Comparison of ENCODE assay signal across 8 mouse cellular contexts in genomic region chr9:45300422-45301104, GRCm38 (mm10). TPM values are rescaled to one million over a fixed set of nuclear protein-coding genes. Genes with fewer than 3 reads are reported as not detected.
DNase-seq lines count a peak whose midpoint lies in the region; ATAC-seq and TF ChIP-seq lines count a peak whose summit lies in the region.

No protein-coding gene starts in this region.

- H3K9ac ChIP-seq in forebrain, embryonic 11.5 days (ENCODE audit: low read length), result peak overlapping the region; percentile 46
- H3K9ac ChIP-seq in heart, postnatal 0 days (replicated peaks; ENCODE audit: low read depth, low read length), result no peak overlapping the region
- H3K9ac ChIP-seq in liver, embryonic 16.5 days (ENCODE audit: low read depth, low read length), result no peak overlapping the region
- peak overlapping the region; percentile 59 for H3K9ac ChIP-seq in neural tube, embryonic 13.5 days

- no peak for TF ChIP-seq EP300 in heart, postnatal 0 days (IDR thresholded peaks at IDR 0.05; ENCODE audit: low read depth)

- peak overlapping the region; percentile 47; the same call in 1 of the 2 replicates for H3K4me2 ChIP-seq in forebrain, embryonic 11.5 days (ENCODE audit: low read depth, low read length, severe bottlenecking)
- peak overlapping the region; percentile 50 for H3K4me2 ChIP-seq in heart, postnatal 0 days (ENCODE audit: low read depth, low read length)
- peak overlapping the region; percentile 35; the same call in 1 of the 2 replicates for H3K4me2 ChIP-seq in liver, embryonic 16.5 days (ENCODE audit: low read depth, low read length)
- H3K4me2 ChIP-seq in neural tube, embryonic 13.5 days, result peak overlapping the region; percentile 52

- TF ChIP-seq POLR2A in testis, adult 2 months (IDR thresholded peaks at IDR 0.05; ENCODE audit: control insufficient read depth, low read depth, low read length), result peak; percentile 80; the same call in 1 of the 2 replicates

- peak overlapping the region; percentile 16 for H3K4me3 ChIP-seq in forebrain, embryonic 11.5 days (ENCODE audit: low read depth, low read length)
- H3K4me3 ChIP-seq in heart, postnatal 0 days (ENCODE audit: low read depth, low read length), result no peak overlapping the region
- no peak overlapping the region for H3K4me3 ChIP-seq in liver, embryonic 16.5 days (ENCODE audit: low read depth, low read length)
- H3K4me3 ChIP-seq in neural tube, embryonic 13.5 days, result peak overlapping the region; percentile 26
- H3K4me3 ChIP-seq in testis, adult 2 months (ENCODE audit: control insufficient read depth, low read depth, low read length), result peak overlapping the region; percentile 19

- no peaks in the 10 kb centered on the region for H3K9me3 ChIP-seq in forebrain, embryonic 11.5 days (ENCODE audit: control insufficient read depth, low read length)
- H3K9me3 ChIP-seq in heart, postnatal 0 days (replicated peaks; ENCODE audit: control insufficient read depth, low read length), result no peaks in the 10 kb centered on the region; the same call in 1 of the 2 replicates
- no peaks in the 10 kb centered on the region for H3K9me3 ChIP-seq in liver, embryonic 16.5 days (replicated peaks; ENCODE audit: control insufficient read depth, low read length)
- H3K9me3 ChIP-seq in neural tube, embryonic 13.5 days, result no peaks in the 10 kb centered on the region

- no peaks in the 10 kb centered on the region for H3K27me3 ChIP-seq in forebrain, embryonic 11.5 days (ENCODE audit: control insufficient read depth, insufficient read depth, low read length)
- no peaks in the 10 kb centered on the region for H3K27me3 ChIP-seq in heart, postnatal 0 days (ENCODE audit: control insufficient read depth, insufficient read depth, low read length)
- no peaks in the 10 kb centered on the region for H3K27me3 ChIP-seq in liver, embryonic 16.5 days (ENCODE audit: control insufficient read depth, insufficient read depth, low read depth, low read length)
- no peaks in the 10 kb centered on the region for H3K27me3 ChIP-seq in neural tube, embryonic 13.5 days
- no peaks in the 10 kb centered on the region for H3K27me3 ChIP-seq in testis, adult 2 months (ENCODE audit: control insufficient read depth, insufficient read depth, low read length)

- DNase-seq in CD8-positive naive resting alpha-beta T cell, adult 2 months (ENCODE audit: low read depth in 2 of 2, low spot score in 2 of 2), result peak; percentile 91 to 97
- DNase-seq in c-Kit-positive CD71-negative TER-119-negative erythroid progenitor cells, embryonic 14.5 days (ENCODE audit: low read depth), result peak; percentile 93
- peak; percentile 94 for DNase-seq in forebrain, embryonic 11.5 days (ENCODE audit: low spot score)
- DNase-seq in heart, postnatal 0 days (ENCODE audit: low spot score), result peak; percentile 90
- peak; percentile 95 to 96 for DNase-seq in kidney, postnatal 4 days

- TF ChIP-seq CTCF in heart, postnatal 0 days (IDR thresholded peaks at IDR 0.05; ENCODE audit: low read depth), result peak; percentile 85
- TF ChIP-seq CTCF in testis, adult 2 months (IDR thresholded peaks at IDR 0.05; ENCODE audit: control insufficient read depth, insufficient read depth, insufficient replicate concordance, low read depth, low read length), result peak; percentile 90

- H3K27ac ChIP-seq in forebrain, embryonic 11.5 days (ENCODE audit: low read depth, low read length), result no peak overlapping the region
- H3K27ac ChIP-seq in heart, postnatal 0 days (ENCODE audit: low read depth), result no peak overlapping the region
- H3K27ac ChIP-seq in liver, embryonic 16.5 days (ENCODE audit: low read length), result no peak overlapping the region
- H3K27ac ChIP-seq in neural tube, embryonic 13.5 days (replicated peaks), result peak overlapping the region; percentile 55
- H3K27ac ChIP-seq in testis, adult 2 months (ENCODE audit: control insufficient read depth, insufficient read depth, low read depth, low read length), result peak overlapping the region; percentile 8; the same call in 1 of the 2 replicates

- 20% methylated on average over 20 of the region's 20 CpGs for WGBS in forebrain, embryonic 11.5 days
- WGBS in heart, postnatal 0 days, result 11% methylated on average over 20 of the region's 20 CpGs
- WGBS in liver, embryonic 16.5 days (ENCODE audit: insufficient replicate concordance), result 6% methylated on average over 20 of the region's 20 CpGs
- WGBS in neural tube, embryonic 13.5 days, result 20% methylated on average over 20 of the region's 20 CpGs

- H3K36me3 ChIP-seq in forebrain, embryonic 11.5 days (ENCODE audit: control insufficient read depth, insufficient read depth, low read length), result no peaks in the 10 kb centered on the region
- H3K36me3 ChIP-seq in heart, postnatal 0 days (replicated peaks; ENCODE audit: control insufficient read depth, insufficient read depth, low read length), result no peaks in the 10 kb centered on the region
- no peaks in the 10 kb centered on the region for H3K36me3 ChIP-seq in liver, embryonic 16.5 days (ENCODE audit: control insufficient read depth, insufficient read depth)
- no peaks in the 10 kb centered on the region for H3K36me3 ChIP-seq in neural tube, embryonic 13.5 days
- no peaks in the 10 kb centered on the region for H3K36me3 ChIP-seq in testis, adult 2 months (ENCODE audit: control insufficient read depth, insufficient read depth, low read length)

- no peaks in the 10 kb centered on the region for H3K4me1 ChIP-seq in forebrain, embryonic 11.5 days (replicated peaks; ENCODE audit: control insufficient read depth, insufficient read depth, low read length)
- no peaks in the 10 kb centered on the region for H3K4me1 ChIP-seq in heart, postnatal 0 days (ENCODE audit: control insufficient read depth, insufficient read depth)
- 0 out of 2 replicates have a peak, but pooled peaks cover 4% of the 10 kb centered on the region for H3K4me1 ChIP-seq in liver, embryonic 16.5 days (ENCODE audit: control insufficient read depth, low read depth, low read length)
- peaks cover 7% of the 10 kb centered on the region for H3K4me1 ChIP-seq in neural tube, embryonic 13.5 days (replicated peaks)
- peaks cover 12% of the 10 kb centered on the region for H3K4me1 ChIP-seq in testis, adult 2 months (ENCODE audit: control insufficient read depth, insufficient read depth, low read length)

- ATAC-seq in forebrain, embryonic 11.5 days (replicated peaks; ENCODE audit: low FRiP score), result peak; percentile 76; the same call in 1 of the 2 replicates
- ATAC-seq in heart, postnatal 0 days (ENCODE audit: insufficient read depth, low read depth), result peak; percentile 86
- ATAC-seq in liver, embryonic 16.5 days (ENCODE audit: low read depth), result peak; percentile 66
- ATAC-seq in neural tube, embryonic 13.5 days (ENCODE audit: low read depth), result peak; percentile 94

RNA-seq across cellular contexts. Expression of gene Tmprss13, which starts 18.3 kb away (rescaled TPM):
- 0.08 and 0.11 TPM in 2 replicates for polyA plus RNA-seq in forebrain, embryonic 11.5 days (2014; fragmentation: Nextera tagmentation; extraction: Ambion mirVana)
- 0.15 TPM in 1 of 2 replicates, not detected in the other for total RNA-seq in heart, postnatal 0 days (2014; rRNA removed; ENCODE audit: low replicate concordance)
- 0.16 and 0.23 TPM in 2 replicates for polyA plus RNA-seq in heart, postnatal 0 days (2015; fragmentation: Nextera tagmentation; extraction: Ambion mirVana)
- not detected in 2 replicates for polyA plus RNA-seq in liver, embryonic 16.5 days (2015; fragmentation: Nextera tagmentation; extraction: Ambion mirVana)
- not detected in 2 replicates for polyA plus RNA-seq in neural tube, embryonic 13.5 days (2015; fragmentation: Nextera tagmentation; extraction: Ambion mirVana)
- polyA plus RNA-seq in testis, adult 2 months (2012; rRNA removed), result 0.24 and 0.44 TPM in 2 replicates

RNA-seq across cellular contexts. Expression of gene Il10ra, which starts 31.6 kb away (rescaled TPM):
- polyA plus RNA-seq in forebrain, embryonic 11.5 days (2014; fragmentation: Nextera tagmentation; extraction: Ambion mirVana), result 0.45 and 0.79 TPM in 2 replicates
- total RNA-seq in heart, postnatal 0 days (2014; rRNA removed; ENCODE audit: low replicate concordance), result 0.58 and 2.5 TPM in 2 replicates
- 0.47 and 0.60 TPM in 2 replicates for polyA plus RNA-seq in heart, postnatal 0 days (2015; fragmentation: Nextera tagmentation; extraction: Ambion mirVana)
- polyA plus RNA-seq in liver, embryonic 16.5 days (2015; fragmentation: Nextera tagmentation; extraction: Ambion mirVana), result 1.9 and 2.7 TPM in 2 replicates
- polyA plus RNA-seq in neural tube, embryonic 13.5 days (2015; fragmentation: Nextera tagmentation; extraction: Ambion mirVana), result 0.90 and 1.1 TPM in 2 replicates
- 0.94 and 1.0 TPM in 2 replicates for polyA plus RNA-seq in testis, adult 2 months (2012; rRNA removed)

Comparison
In these comparisons a context has a peak if more than half of its experiments do, and no peak if none do; other contexts are left out.
1. H3K27ac ChIP-seq: peak in neural tube, embryonic 13.5 days (single experiment) and testis, adult 2 months (single experiment); none in forebrain, embryonic 11.5 days (single experiment), heart, postnatal 0 days (single experiment) and liver, embryonic 16.5 days (single experiment).
2. H3K4me3 ChIP-seq: peak in forebrain, embryonic 11.5 days (single experiment), neural tube, embryonic 13.5 days (single experiment) and testis, adult 2 months (single experiment); none in heart, postnatal 0 days (single experiment) and liver, embryonic 16.5 days (single experiment).
3. H3K9ac ChIP-seq: peak in forebrain, embryonic 11.5 days (single experiment) and neural tube, embryonic 13.5 days (single experiment); none in heart, postnatal 0 days (single experiment) and liver, embryonic 16.5 days (single experiment).
4. Peak in every context shown above with its lines, with median percentiles within 50 percentile points of each other: DNase-seq, ATAC-seq and H3K4me2 ChIP-seq.